ENCODE assay signal across 8 mouse cellular contexts in genomic region chr11:113431161-113431560, GRCm38 (mm10).
DNase-seq lines count a peak whose midpoint lies in the region; ATAC-seq and TF ChIP-seq lines count a peak whose summit lies in the region.
"Had no signal": no experiment of that assay in that cellular context is flagged by ENCODE, and none has a peak within 500 bp of the region (broad histone marks: within the 10 kb centered on the region; RNA-seq: fewer than 3 reads in every experiment).

No protein-coding gene starts in this region.

- peak; percentile 43; the same call in 1 of the 2 replicates for ATAC-seq in lung, embryonic 14.5 days (ENCODE audit: insufficient read depth)
- no peak for ATAC-seq in forebrain, embryonic 11.5 days (replicated peaks; ENCODE audit: low FRiP score)

- H3K9me3 ChIP-seq in lung, embryonic 14.5 days (ENCODE audit: low read depth, low read length), result no peaks in the 10 kb centered on the region; the same call in 1 of the 2 replicates
- no peaks in the 10 kb centered on the region for H3K9me3 ChIP-seq in forebrain, embryonic 11.5 days (ENCODE audit: control insufficient read depth, low read length)

- DNase-seq in urinary bladder, postnatal 14 days (ENCODE audit: low spot score), result peak; percentile 18
- no peak for DNase-seq in urinary bladder, postnatal 4 days (ENCODE audit: low spot score in 2 of 2)
- peak; percentile 38 for DNase-seq in gastrocnemius, adult 18-20 months (ENCODE audit: low spot score)
- peak; percentile 77 for DNase-seq in lung, embryonic 14.5 days
- DNase-seq in ovary, postnatal 36 days (ENCODE audit: low spot score), result no peak
- no peak for DNase-seq in forebrain, embryonic 11.5 days (ENCODE audit: low spot score)
- no peak for DNase-seq in ovary, adult 18-20 months (ENCODE audit: low spot score)
- DNase-seq: thymus, postnatal 25 days had no signal

- TF ChIP-seq CTCF in lung, embryonic 14.5 days (IDR thresholded peaks at IDR 0.05; ENCODE audit: low read depth), result no peak

- H3K4me2 ChIP-seq in lung, embryonic 14.5 days, result no peak overlapping the region
- no peak overlapping the region for H3K4me2 ChIP-seq in forebrain, embryonic 11.5 days (ENCODE audit: low read depth, low read length, severe bottlenecking)

- no peak overlapping the region for H3K4me3 ChIP-seq in lung, embryonic 14.5 days (ENCODE audit: low read depth, low read length)
- H3K4me3 ChIP-seq in forebrain, embryonic 11.5 days (ENCODE audit: low read depth, low read length), result no peak overlapping the region

- peaks cover 2% of the 10 kb centered on the region; the same call in 1 of the 2 replicates for H3K4me1 ChIP-seq in lung, embryonic 14.5 days (ENCODE audit: insufficient read depth)
- H3K4me1 ChIP-seq in forebrain, embryonic 11.5 days (replicated peaks; ENCODE audit: control insufficient read depth, insufficient read depth, low read length), result 0 out of 2 replicates have a peak, but pooled peaks cover 3% of the 10 kb centered on the region

- no peaks in the 10 kb centered on the region for H3K27me3 ChIP-seq in lung, embryonic 14.5 days (ENCODE audit: insufficient read depth, low read length)
- H3K27me3 ChIP-seq in forebrain, embryonic 11.5 days (ENCODE audit: control insufficient read depth, insufficient read depth, low read length), result no peaks in the 10 kb centered on the region

- 59% methylated on average over 7 of the region's 7 CpGs for WGBS in lung, embryonic 14.5 days
- 70% methylated on average over 7 of the region's 7 CpGs for WGBS in forebrain, embryonic 11.5 days

- H3K36me3 ChIP-seq in lung, embryonic 14.5 days (ENCODE audit: insufficient read depth), result no peaks in the 10 kb centered on the region
- no peaks in the 10 kb centered on the region for H3K36me3 ChIP-seq in forebrain, embryonic 11.5 days (ENCODE audit: control insufficient read depth, insufficient read depth, low read length)

- H3K9ac ChIP-seq in lung, embryonic 14.5 days, result no peak overlapping the region
- no peak overlapping the region for H3K9ac ChIP-seq in forebrain, embryonic 11.5 days (ENCODE audit: low read length)

- peak overlapping the region; percentile 54; the same call in 1 of the 2 replicates for H3K27ac ChIP-seq in lung, embryonic 14.5 days (ENCODE audit: low read depth)
- no peak overlapping the region for H3K27ac ChIP-seq in forebrain, embryonic 11.5 days (ENCODE audit: low read depth, low read length)

Comparison
In these comparisons a context has a peak if more than half of its experiments do, and no peak if none do; other contexts are left out.
1. DNase-seq: peak in urinary bladder, postnatal 14 days (single experiment), gastrocnemius, adult 18-20 months (single experiment) and lung, embryonic 14.5 days (single experiment); none in urinary bladder, postnatal 4 days (0 of 2), ovary, postnatal 36 days (single experiment), forebrain, embryonic 11.5 days (single experiment) and ovary, adult 18-20 months (single experiment).